Mouse (Mus musculus): Measurements from ENCODE around the gene Hk1. TPM values are rescaled to one million over a fixed set of nuclear protein-coding genes. Genes with fewer than 3 reads are reported as not detected.

The Hk1 gene
- polyA plus RNA-seq, 1 experiment from 2014 or later = 62.6 TPM

- ATAC-seq (replicated peaks; ENCODE audit: low FRiP score, low read depth) (no peak), DNase-seq (ENCODE audit: low spot score) (peak; percentile 55)
- Histone ChIP-seq H3K36me3 (ENCODE audit: insufficient read depth, low read length) (peaks cover 54% of the 10 kb centered on the region; the same call in 1 of the 2 replicates), H3K4me3 (replicated peaks; ENCODE audit: low read depth, low read length) (no peak overlapping the region), H3K9ac (ENCODE audit: low read depth, low read length) (no peak overlapping the region), H3K4me2 (ENCODE audit: low read length) (no peak overlapping the region), H3K27ac (no peak overlapping the region), H3K27me3 (ENCODE audit: insufficient read depth, low read length) (no peaks in the 10 kb centered on the region), H3K4me1 (replicated peaks; ENCODE audit: insufficient read depth, low read length) (no peaks in the 10 kb centered on the region), H3K9me3 (replicated peaks; ENCODE audit: low read length) (no peaks in the 10 kb centered on the region)
- no peak for TF ChIP-seq CTCF (IDR thresholded peaks at IDR 0.05; ENCODE audit: low read depth)
- 67% methylated on average over 6 of the region's 6 CpGs for WGBS
These were observed 92.1 kb downstream of the Hk1 start for GRCm38 (mm10) chr10:62287460-62288124.

- Histone ChIP-seq H3K9ac (ENCODE audit: low read depth, low read length) (no peak overlapping the region), H3K9me3 (replicated peaks; ENCODE audit: low read length) (no peaks in the 10 kb centered on the region), H3K4me1 (replicated peaks; ENCODE audit: insufficient read depth, low read length) (no peaks in the 10 kb centered on the region), H3K27ac (no peak overlapping the region), H3K4me2 (ENCODE audit: low read length) (no peak overlapping the region), H3K4me3 (replicated peaks; ENCODE audit: low read depth, low read length) (no peak overlapping the region), H3K36me3 (ENCODE audit: insufficient read depth, low read length) (peaks cover 48% of the 10 kb centered on the region), H3K27me3 (ENCODE audit: insufficient read depth, low read length) (no peaks in the 10 kb centered on the region)
- WGBS = 90% methylated on average over 4 of the region's 4 CpGs
- no peak for TF ChIP-seq CTCF (IDR thresholded peaks at IDR 0.05; ENCODE audit: low read depth)
- no peak for DNase-seq (ENCODE audit: low spot score)
- ATAC-seq (replicated peaks; ENCODE audit: low FRiP score, low read depth) = no peak
These were observed 96.4 kb downstream of the Hk1 start for GRCm38 (mm10) chr10:62283206-62283792.

- Histone ChIP-seq H3K27ac (no peak overlapping the region), H3K9me3 (replicated peaks; ENCODE audit: low read length) (no peaks in the 10 kb centered on the region), H3K9ac (ENCODE audit: low read depth, low read length) (no peak overlapping the region), H3K27me3 (ENCODE audit: insufficient read depth, low read length) (no peaks in the 10 kb centered on the region), H3K36me3 (ENCODE audit: insufficient read depth, low read length) (peaks cover 48% of the 10 kb centered on the region), H3K4me2 (ENCODE audit: low read length) (no peak overlapping the region), H3K4me3 (replicated peaks; ENCODE audit: low read depth, low read length) (no peak overlapping the region), H3K4me1 (replicated peaks; ENCODE audit: insufficient read depth, low read length) (no peaks in the 10 kb centered on the region)
- 60% methylated on average over 9 of the region's 9 CpGs for WGBS
- no peak for TF ChIP-seq CTCF (IDR thresholded peaks at IDR 0.05; ENCODE audit: low read depth)
- no peak for DNase-seq (ENCODE audit: low spot score)
- ATAC-seq (replicated peaks; ENCODE audit: low FRiP score, low read depth) = no peak
These were observed 96.9 kb downstream of the Hk1 start for GRCm38 (mm10) chr10:62282782-62283181.

- H3K27me3 ChIP-seq (ENCODE audit: insufficient read depth, low read length) = no peaks in the 10 kb centered on the region
- ATAC-seq (replicated peaks; ENCODE audit: low FRiP score, low read depth) (no peak), DNase-seq (ENCODE audit: low spot score) (no peak)
- H3K4me1 ChIP-seq (replicated peaks; ENCODE audit: insufficient read depth, low read length) = no peaks in the 10 kb centered on the region
- no peak for TF ChIP-seq CTCF (IDR thresholded peaks at IDR 0.05; ENCODE audit: low read depth)
- no peak overlapping the region for H3K4me2 ChIP-seq (ENCODE audit: low read length)
- WGBS = 78% methylated on average over 4 of the region's 4 CpGs
- H3K9me3 ChIP-seq (replicated peaks; ENCODE audit: low read length) = no peaks in the 10 kb centered on the region
- H3K4me3 ChIP-seq (replicated peaks; ENCODE audit: low read depth, low read length) = no peak overlapping the region
- H3K9ac ChIP-seq (ENCODE audit: low read depth, low read length) = no peak overlapping the region
- H3K27ac ChIP-seq = no peak overlapping the region
- peaks cover 33% of the 10 kb centered on the region for H3K36me3 ChIP-seq (ENCODE audit: insufficient read depth, low read length)
These were observed 100.0 kb downstream of the Hk1 start for GRCm38 (mm10) chr10:62279671-62280070.

- no peaks in the 10 kb centered on the region for H3K9me3 ChIP-seq (replicated peaks; ENCODE audit: low read length)
- no peak for TF ChIP-seq CTCF (IDR thresholded peaks at IDR 0.05; ENCODE audit: low read depth)
- peak; percentile 70 for DNase-seq (ENCODE audit: low spot score)
- no peak overlapping the region for H3K9ac ChIP-seq (ENCODE audit: low read depth, low read length)
- no peak overlapping the region for H3K4me2 ChIP-seq (ENCODE audit: low read length)
- ATAC-seq (replicated peaks; ENCODE audit: low FRiP score, low read depth) = no peak
- H3K36me3 ChIP-seq (ENCODE audit: insufficient read depth, low read length) = peaks cover 29% of the 10 kb centered on the region; the same call in 1 of the 2 replicates
- H3K4me1 ChIP-seq (replicated peaks; ENCODE audit: insufficient read depth, low read length) = no peaks in the 10 kb centered on the region
- no peaks in the 10 kb centered on the region for H3K27me3 ChIP-seq (ENCODE audit: insufficient read depth, low read length)
- no peak overlapping the region for H3K4me3 ChIP-seq (replicated peaks; ENCODE audit: low read depth, low read length)
- H3K27ac ChIP-seq = no peak overlapping the region
- WGBS = 71% methylated on average over 3 of the region's 3 CpGs
These were observed 100.6 kb downstream of the Hk1 start for GRCm38 (mm10) chr10:62279066-62279465.

- WGBS = 93% methylated on average over 18 of the region's 19 CpGs
- ATAC-seq (replicated peaks; ENCODE audit: low FRiP score, low read depth) = no peak
These were observed 102.0 kb downstream of the Hk1 start for GRCm38 (mm10) chr10:62277499-62278293.

More at GRCm38 (mm10) chr10:62277499-62278293, 102.0 kb downstream of the Hk1 start:
- no peak overlapping the region for H3K9ac ChIP-seq (ENCODE audit: low read depth, low read length)
- H3K4me1 ChIP-seq (replicated peaks; ENCODE audit: insufficient read depth, low read length) = no peaks in the 10 kb centered on the region
- no peak overlapping the region for H3K4me3 ChIP-seq (replicated peaks; ENCODE audit: low read depth, low read length)
- peaks cover 26% of the 10 kb centered on the region; the same call in 1 of the 2 replicates for H3K36me3 ChIP-seq (ENCODE audit: insufficient read depth, low read length)
- no peaks in the 10 kb centered on the region for H3K27me3 ChIP-seq (ENCODE audit: insufficient read depth, low read length)
- TF ChIP-seq CTCF (IDR thresholded peaks at IDR 0.05; ENCODE audit: low read depth) = no peak
- H3K4me2 ChIP-seq (ENCODE audit: low read length) = no peak overlapping the region
- no peak overlapping the region for H3K27ac ChIP-seq
- H3K9me3 ChIP-seq (replicated peaks; ENCODE audit: low read length) = no peaks in the 10 kb centered on the region
- no peak for DNase-seq (ENCODE audit: low spot score)
